Mouse (Mus musculus) embryo, embryonic 10 days (tissue): ENCODE data around the gene Zfyve19.
A peak's percentile ranks its signal among the peaks of the same experiment; 100 is the strongest.

Experiments
- DNase-seq: peaks from one replicate; pipeline ENCODE4 v3.0.0-alpha.2; 2015; ENCODE audit warnings: low spot score

Gene Zfyve19

DNA sequence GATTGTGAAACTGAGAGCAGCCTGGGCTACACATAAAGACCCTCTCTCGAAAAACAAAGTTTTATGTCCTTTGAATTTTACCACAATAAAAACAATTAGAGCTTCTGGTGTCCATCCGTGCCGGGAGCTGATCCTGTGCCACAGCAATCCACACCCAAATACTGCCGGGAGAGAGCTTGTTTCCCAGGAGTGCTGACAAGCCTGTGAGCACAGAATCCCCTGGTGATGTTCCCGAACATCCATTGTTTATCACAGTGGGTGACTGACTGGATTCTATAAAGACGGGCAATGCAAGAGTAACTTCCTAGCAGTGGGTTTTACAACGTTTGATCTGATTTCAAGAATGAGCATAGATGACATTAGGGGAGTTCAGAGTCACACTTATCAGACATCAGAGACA is 46.6 kb downstream of the Zfyve19 start:
- no peak for DNase-seq

DNA sequence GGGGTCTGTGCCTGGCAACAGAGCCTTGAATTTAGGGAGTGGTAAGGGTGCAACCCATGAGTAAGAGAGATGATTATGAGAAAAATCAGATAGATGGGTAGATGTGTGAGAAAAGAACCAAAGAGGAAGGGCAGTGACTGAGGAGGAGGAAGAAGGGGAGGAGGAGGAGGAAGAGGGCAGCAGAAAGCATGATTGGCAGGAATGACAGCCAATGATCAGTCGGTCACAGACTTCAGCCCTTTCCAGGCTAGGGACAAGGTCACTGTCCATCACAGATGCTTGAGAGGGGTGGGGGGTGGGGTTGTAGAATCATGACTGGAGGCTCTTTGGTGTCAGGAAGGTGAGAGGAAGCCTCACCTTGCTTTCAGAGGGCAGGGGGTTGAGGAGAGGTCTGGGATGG is 52.1 kb downstream of the Zfyve19 start:
- DNase-seq, result no peak

DNA sequence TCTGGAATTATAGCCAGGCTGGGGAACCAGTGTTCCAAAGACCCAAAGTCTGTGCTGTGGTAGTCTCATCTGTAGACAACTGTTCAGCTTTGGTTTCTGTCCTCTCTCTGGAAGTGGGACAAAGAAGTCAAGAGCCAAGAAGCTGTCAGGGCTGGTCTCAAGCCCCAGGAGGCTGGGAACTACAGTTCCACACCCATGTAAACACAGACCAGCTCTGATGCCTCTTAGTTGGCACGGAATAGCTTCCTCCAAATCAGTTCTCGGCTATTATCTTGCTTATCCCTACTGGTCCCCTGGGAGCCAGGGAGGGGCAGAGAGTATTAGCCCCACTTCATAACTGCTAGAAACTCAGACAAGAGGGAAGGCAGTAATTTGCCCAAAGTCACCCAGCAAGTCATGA is 52.9 kb downstream of the Zfyve19 start:
- no peak for DNase-seq

DNA sequence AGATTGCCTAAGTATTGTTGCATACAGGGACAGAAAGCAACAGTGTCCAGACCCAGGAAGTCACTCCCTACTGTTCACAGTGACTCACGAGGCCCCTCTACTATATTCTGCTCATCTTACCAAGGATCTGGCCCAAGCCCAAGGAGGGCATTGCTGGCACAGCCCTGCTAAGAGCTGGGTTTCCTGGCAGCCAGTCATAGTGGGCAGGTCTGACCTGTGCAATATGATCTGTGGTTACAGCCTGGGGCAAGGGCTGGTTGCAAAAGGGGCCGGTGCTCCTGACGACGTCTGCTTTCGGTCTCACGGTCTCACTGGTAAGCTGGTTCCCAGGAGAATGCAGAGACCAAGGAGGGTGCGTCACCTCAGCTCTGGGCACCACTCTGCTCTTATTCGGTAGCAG is 54.6 kb downstream of the Zfyve19 start:
- DNase-seq, result peak; percentile 33

DNA sequence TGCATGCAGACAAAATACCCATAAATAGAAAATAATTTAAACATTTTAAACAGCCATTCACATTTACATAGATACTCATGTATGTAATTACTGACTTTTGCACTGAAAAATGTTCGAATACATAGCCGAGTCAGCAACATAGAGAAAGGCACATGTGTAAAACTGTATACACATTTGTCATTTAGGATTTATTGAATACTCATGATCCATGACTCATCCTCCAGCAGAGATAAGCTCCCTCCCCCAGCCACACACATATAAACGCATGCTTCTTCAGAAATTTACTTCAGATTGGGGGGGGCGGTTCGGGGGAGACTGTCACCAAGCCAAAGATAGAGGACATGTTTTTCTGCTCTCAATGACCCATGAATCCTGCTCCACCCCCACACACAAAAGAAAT is 55.4 kb downstream of the Zfyve19 start:
- no peak for DNase-seq
